Mouse (Mus musculus): ENCODE measurements around the gene Mrpl33. TPM values are rescaled to one million over a fixed set of nuclear protein-coding genes. Genes with fewer than 3 reads are reported as not detected.

The Mrpl33 gene
- total RNA-seq, 4 experiments from 2014 or later, result 306 to 352 (median 322) TPM

GRCm38 (mm10) chr5:31636636-31637253 is 40.0 kb downstream of the Mrpl33 start:
- DNase-seq (ENCODE audit: low spot score), result no peak

- DNase-seq (ENCODE audit: low spot score), result no peak
Measured at GRCm38 (mm10) chr5:31640542-31640941, 43.8 kb downstream of the Mrpl33 start.

GRCm38 (mm10) chr5:31642300-31642699 is 45.6 kb downstream of the Mrpl33 start:
- DNase-seq (ENCODE audit: low spot score), result no peak

GRCm38 (mm10) chr5:31644272-31644671 is 47.5 kb downstream of the Mrpl33 start:
- no peak for DNase-seq (ENCODE audit: low spot score)

GRCm38 (mm10) chr5:31644847-31645246 is 48.1 kb downstream of the Mrpl33 start:
- DNase-seq (ENCODE audit: low spot score), result peak; percentile 61

GRCm38 (mm10) chr5:31645798-31646197 is 49.1 kb downstream of the Mrpl33 start:
- no peak for DNase-seq (ENCODE audit: low spot score)

- DNase-seq (ENCODE audit: low spot score), result no peak
Measured at GRCm38 (mm10) chr5:31646574-31646973, 49.8 kb downstream of the Mrpl33 start.

- DNase-seq (ENCODE audit: low spot score), result no peak
Measured at GRCm38 (mm10) chr5:31647327-31647726, 50.6 kb downstream of the Mrpl33 start.

GRCm38 (mm10) chr5:31650518-31651288 is 54.0 kb downstream of the Mrpl33 start:
- DNase-seq (ENCODE audit: low spot score), result no peak

GRCm38 (mm10) chr5:31655688-31656190 is 59.0 kb downstream of the Mrpl33 start:
- no peak for DNase-seq (ENCODE audit: low spot score)

GRCm38 (mm10) chr5:31666176-31666575 is 69.4 kb downstream of the Mrpl33 start:
- no peak for DNase-seq (ENCODE audit: low spot score)

- DNase-seq (ENCODE audit: low spot score), result no peak
Measured at GRCm38 (mm10) chr5:31668325-31668968, 71.7 kb downstream of the Mrpl33 start.

GRCm38 (mm10) chr5:31669984-31670383 is 73.2 kb downstream of the Mrpl33 start:
- no peak for DNase-seq (ENCODE audit: low spot score)

- no peak for DNase-seq (ENCODE audit: low spot score)
Measured at GRCm38 (mm10) chr5:31671137-31671536, 74.4 kb downstream of the Mrpl33 start.

- no peak for DNase-seq (ENCODE audit: low spot score)
Measured at GRCm38 (mm10) chr5:31673431-31673830, 76.7 kb downstream of the Mrpl33 start.

- DNase-seq (ENCODE audit: low spot score), result no peak
Measured at GRCm38 (mm10) chr5:31678000-31678399, 81.3 kb downstream of the Mrpl33 start.

GRCm38 (mm10) chr5:31680183-31680582 is 83.4 kb downstream of the Mrpl33 start:
- no peak for DNase-seq (ENCODE audit: low spot score)

- DNase-seq (ENCODE audit: low spot score), result no peak
Measured at GRCm38 (mm10) chr5:31682305-31682704, 85.6 kb downstream of the Mrpl33 start.

- no peak for DNase-seq (ENCODE audit: low spot score)
Measured at GRCm38 (mm10) chr5:31686040-31686439, 89.3 kb downstream of the Mrpl33 start.

- DNase-seq (ENCODE audit: low spot score), result no peak
Measured at GRCm38 (mm10) chr5:31687972-31688371, 91.2 kb downstream of the Mrpl33 start.

GRCm38 (mm10) chr5:31693191-31693590 is 96.5 kb downstream of the Mrpl33 start:
- no peak for DNase-seq (ENCODE audit: low spot score)

GRCm38 (mm10) chr5:31696971-31697643 is 100.4 kb downstream of the Mrpl33 start, which contains the start of gene Rbks:
Gene Rbks, minus strand, starts transcription at chr5:31697627.
- DNase-seq (ENCODE audit: low spot score), result no peak
